Mouse (Mus musculus): ENCODE results near the gene Btd. TPM values are rescaled to one million over a fixed set of nuclear protein-coding genes. Genes with fewer than 3 reads are reported as not detected.

Btd gene
- polyA plus RNA-seq, 1 experiment from 2014 or later, result 14.3 TPM

GRCm38 (mm10) chr14:31652106-31652505 is 11.3 kb downstream of the Btd start:
- peaks cover 3% of the 10 kb centered on the region; the same call in 1 of the 2 replicates for H3K9me3 ChIP-seq
- no peak overlapping the region for H3K27ac ChIP-seq
- no peaks in the 10 kb centered on the region for H3K36me3 ChIP-seq
- 76% methylated on average over 5 of the region's 5 CpGs for WGBS
- no peaks in the 10 kb centered on the region for H3K27me3 ChIP-seq (ENCODE audit: insufficient read depth, poor library complexity, severe bottlenecking)
- 0 out of 2 replicates have a peak, but pooled peaks cover 4% of the 10 kb centered on the region for H3K4me1 ChIP-seq (replicated peaks)
- no peak for DNase-seq (ENCODE audit: low spot score)
- H3K4me3 ChIP-seq, result no peak overlapping the region

GRCm38 (mm10) chr14:31652624-31653023 is 11.8 kb downstream of the Btd start:
- Histone ChIP-seq H3K4me3 (no peak overlapping the region), H3K4me1 (replicated peaks) (0 out of 2 replicates have a peak, but pooled peaks cover 6% of the 10 kb centered on the region), H3K36me3 (no peaks in the 10 kb centered on the region), H3K9me3 (peaks cover 3% of the 10 kb centered on the region; the same call in 1 of the 2 replicates), H3K27me3 (ENCODE audit: insufficient read depth, poor library complexity, severe bottlenecking) (no peaks in the 10 kb centered on the region), H3K27ac (no peak overlapping the region)
- no peak for DNase-seq (ENCODE audit: low spot score)
- WGBS, result 98% methylated on average over 1 of the region's 1 CpGs

- no peak for DNase-seq (ENCODE audit: low spot score)
- Histone ChIP-seq H3K4me1 (replicated peaks) (peaks cover 12% of the 10 kb centered on the region; the same call in 1 of the 2 replicates), H3K27ac (no peak overlapping the region), H3K9me3 (peaks cover 3% of the 10 kb centered on the region; the same call in 1 of the 2 replicates), H3K4me3 (no peak overlapping the region), H3K36me3 (no peaks in the 10 kb centered on the region), H3K27me3 (ENCODE audit: insufficient read depth, poor library complexity, severe bottlenecking) (no peaks in the 10 kb centered on the region)
- 83% methylated on average over 14 of the region's 14 CpGs for WGBS
Measured at GRCm38 (mm10) chr14:31653101-31653875, 12.5 kb downstream of the Btd start.

GRCm38 (mm10) chr14:31654816-31655215 is 14.0 kb downstream of the Btd start:
- DNase-seq (ENCODE audit: low spot score), result no peak
- H3K4me1 ChIP-seq (replicated peaks), result peaks cover 14% of the 10 kb centered on the region; the same call in 1 of the 2 replicates
- no peak overlapping the region for H3K27ac ChIP-seq
- H3K4me3 ChIP-seq, result no peak overlapping the region
- H3K27me3 ChIP-seq (ENCODE audit: insufficient read depth, poor library complexity, severe bottlenecking), result no peaks in the 10 kb centered on the region
- peaks cover 3% of the 10 kb centered on the region; the same call in 1 of the 2 replicates for H3K9me3 ChIP-seq
- no peaks in the 10 kb centered on the region for H3K36me3 ChIP-seq
- WGBS, result 89% methylated on average over 5 of the region's 5 CpGs

- WGBS, result 80% methylated on average over 14 of the region's 14 CpGs
- H3K27me3 ChIP-seq (ENCODE audit: insufficient read depth, poor library complexity, severe bottlenecking), result no peaks in the 10 kb centered on the region
- H3K36me3 ChIP-seq, result no peaks in the 10 kb centered on the region
- DNase-seq (ENCODE audit: low spot score), result no peak
- H3K4me3 ChIP-seq, result no peak overlapping the region
- peaks cover 2% of the 10 kb centered on the region; the same call in 1 of the 2 replicates for H3K9me3 ChIP-seq
- H3K27ac ChIP-seq, result no peak overlapping the region
- H3K4me1 ChIP-seq (replicated peaks), result peaks cover 18% of the 10 kb centered on the region
Measured at GRCm38 (mm10) chr14:31655406-31655805, 14.6 kb downstream of the Btd start.

- Histone ChIP-seq H3K36me3 (no peaks in the 10 kb centered on the region), H3K9me3 (no peaks in the 10 kb centered on the region)
- 77% methylated on average over 7 of the region's 7 CpGs for WGBS
Measured at GRCm38 (mm10) chr14:31656386-31656785, 15.6 kb downstream of the Btd start.

GRCm38 (mm10) chr14:31656857-31657645 is 16.2 kb downstream of the Btd start:
- no peaks in the 10 kb centered on the region for H3K27me3 ChIP-seq (ENCODE audit: insufficient read depth, poor library complexity, severe bottlenecking)
- H3K4me1 ChIP-seq (replicated peaks), result peaks cover 31% of the 10 kb centered on the region
- peak overlapping the region; percentile 35; the same call in 1 of the 2 replicates for H3K27ac ChIP-seq
- DNase-seq (ENCODE audit: low spot score), result peak; percentile 72
- H3K9me3 ChIP-seq, result no peaks in the 10 kb centered on the region
- WGBS, result 52% methylated on average over 5 of the region's 5 CpGs
- H3K36me3 ChIP-seq, result no peaks in the 10 kb centered on the region
- no peak overlapping the region for H3K4me3 ChIP-seq

More at GRCm38 (mm10) chr14:31656386-31656785, 15.6 kb downstream of the Btd start:
- H3K4me3 ChIP-seq, result no peak overlapping the region
- H3K4me1 ChIP-seq (replicated peaks), result peaks cover 25% of the 10 kb centered on the region
- H3K27me3 ChIP-seq (ENCODE audit: insufficient read depth, poor library complexity, severe bottlenecking), result no peaks in the 10 kb centered on the region
- H3K27ac ChIP-seq, result no peak overlapping the region
- no peak for DNase-seq (ENCODE audit: low spot score)

GRCm38 (mm10) chr14:31658126-31658680 is 17.4 kb downstream of the Btd start:
- Histone ChIP-seq H3K27ac (peak overlapping the region; percentile 60; the same call in 1 of the 2 replicates), H3K9me3 (no peaks in the 10 kb centered on the region), H3K4me1 (replicated peaks) (peaks cover 40% of the 10 kb centered on the region), H3K4me3 (no peak overlapping the region), H3K36me3 (no peaks in the 10 kb centered on the region), H3K27me3 (ENCODE audit: insufficient read depth, poor library complexity, severe bottlenecking) (no peaks in the 10 kb centered on the region)
- 95% methylated on average over 8 of the region's 8 CpGs for WGBS
- DNase-seq (ENCODE audit: low spot score), result no peak

- H3K27me3 ChIP-seq (ENCODE audit: insufficient read depth, poor library complexity, severe bottlenecking), result no peaks in the 10 kb centered on the region
- H3K4me1 ChIP-seq (replicated peaks), result peaks cover 48% of the 10 kb centered on the region
- no peaks in the 10 kb centered on the region for H3K9me3 ChIP-seq
- no peak overlapping the region for H3K27ac ChIP-seq
- WGBS, result 81% methylated on average over 10 of the region's 10 CpGs
- H3K4me3 ChIP-seq, result no peak overlapping the region
- DNase-seq (ENCODE audit: low spot score), result no peak
- H3K36me3 ChIP-seq, result no peaks in the 10 kb centered on the region
Measured at GRCm38 (mm10) chr14:31659501-31660181, 18.8 kb downstream of the Btd start.

- WGBS, result 71% methylated on average over 7 of the region's 7 CpGs
- Histone ChIP-seq H3K4me3 (no peak overlapping the region), H3K9me3 (no peaks in the 10 kb centered on the region), H3K4me1 (replicated peaks) (peaks cover 54% of the 10 kb centered on the region), H3K27me3 (ENCODE audit: insufficient read depth, poor library complexity, severe bottlenecking) (no peaks in the 10 kb centered on the region), H3K27ac (peak overlapping the region; percentile 91), H3K36me3 (no peaks in the 10 kb centered on the region)
- DNase-seq (ENCODE audit: low spot score), result no peak
Measured at GRCm38 (mm10) chr14:31660312-31661093, 19.7 kb downstream of the Btd start.

GRCm38 (mm10) chr14:31661671-31662554 is 21.1 kb downstream of the Btd start:
- peak; percentile 84 for DNase-seq (ENCODE audit: low spot score)
- Histone ChIP-seq H3K27me3 (ENCODE audit: insufficient read depth, poor library complexity, severe bottlenecking) (no peaks in the 10 kb centered on the region), H3K9me3 (no peaks in the 10 kb centered on the region), H3K27ac (peak overlapping the region; percentile 91), H3K4me1 (replicated peaks) (peaks cover 55% of the 10 kb centered on the region), H3K4me3 (peak overlapping the region; percentile 53), H3K36me3 (peaks cover 4% of the 10 kb centered on the region)
- WGBS, result 10% methylated on average over 44 of the region's 44 CpGs

Measured in hindbrain, embryonic 10.5 days (tissue).